In the genomic region with DNA sequence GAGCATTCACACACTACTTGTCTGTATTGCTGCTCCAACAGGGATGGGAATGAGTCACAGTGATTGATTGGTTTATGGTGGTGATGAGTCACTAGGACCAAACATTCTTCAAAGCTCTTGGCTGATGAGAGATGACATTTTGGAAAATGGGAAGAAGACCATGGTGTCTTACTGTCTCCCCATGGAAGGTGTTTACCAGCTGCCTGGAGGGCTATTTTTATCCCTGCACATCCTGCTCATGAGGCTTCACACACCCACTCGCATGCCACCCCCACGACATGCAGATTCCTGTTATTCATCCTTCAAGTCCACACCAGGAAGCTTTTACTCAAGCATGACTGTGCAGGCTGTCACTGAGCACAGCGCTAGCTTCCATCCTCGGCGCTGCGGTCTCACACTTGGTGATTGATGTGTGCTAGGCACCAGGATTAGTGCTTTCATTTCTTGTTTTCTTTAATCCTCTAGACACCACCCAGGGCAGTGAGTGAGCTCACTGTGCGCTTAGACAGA, we compare ENCODE assay signal across 10 mouse cellular contexts.
DNase-seq lines count a peak whose midpoint lies in the region; ATAC-seq lines count a peak whose summit lies in the region.
"Had no signal": no experiment of that assay in that cellular context is flagged by ENCODE, and none has a peak within 500 bp of the region (broad histone marks: within the 10 kb centered on the region; RNA-seq: fewer than 3 reads in every experiment).

No protein-coding gene starts in this region.

- H3K4me3 ChIP-seq in embryonic facial prominence, embryonic 14.5 days (ENCODE audit: low read depth, low read length) = no peak overlapping the region
- no peak overlapping the region for H3K4me3 ChIP-seq in embryonic facial prominence, embryonic 10.5 days
- no peak overlapping the region for H3K4me3 ChIP-seq in neural tube, embryonic 15.5 days (replicated peaks)
- H3K4me3 ChIP-seq: embryonic facial prominence, embryonic 15.5 days; limb, embryonic 13.5 days had no signal

- H3K4me2 ChIP-seq in embryonic facial prominence, embryonic 14.5 days (ENCODE audit: low read depth, low read length) = no peak overlapping the region
- H3K4me2 ChIP-seq in neural tube, embryonic 15.5 days = no peak overlapping the region
- H3K4me2 ChIP-seq: embryonic facial prominence, embryonic 15.5 days; limb, embryonic 13.5 days had no signal

- H3K4me1 ChIP-seq in embryonic facial prominence, embryonic 14.5 days (ENCODE audit: control insufficient read depth, insufficient read depth, low read length) = peaks cover 6% of the 10 kb centered on the region; the same call in 1 of the 2 replicates
- H3K4me1 ChIP-seq in embryonic facial prominence, embryonic 10.5 days = peaks cover 26% of the 10 kb centered on the region
- H3K4me1 ChIP-seq in neural tube, embryonic 15.5 days = peaks cover 5% of the 10 kb centered on the region; the same call in 1 of the 2 replicates

- no peaks in the 10 kb centered on the region for H3K9me3 ChIP-seq in embryonic facial prominence, embryonic 14.5 days (ENCODE audit: control insufficient read depth, low read length)
- H3K9me3 ChIP-seq in embryonic facial prominence, embryonic 10.5 days = no peaks in the 10 kb centered on the region
- H3K9me3 ChIP-seq in neural tube, embryonic 15.5 days (replicated peaks) = no peaks in the 10 kb centered on the region
- H3K9me3 ChIP-seq: embryonic facial prominence, embryonic 15.5 days; limb, embryonic 13.5 days had no signal

- no peaks in the 10 kb centered on the region for H3K27me3 ChIP-seq in embryonic facial prominence, embryonic 14.5 days (replicated peaks; ENCODE audit: control insufficient read depth, insufficient read depth, low read length)
- H3K27me3 ChIP-seq in embryonic facial prominence, embryonic 10.5 days (replicated peaks; ENCODE audit: low read depth, poor library complexity, severe bottlenecking) = no peaks in the 10 kb centered on the region
- H3K27me3 ChIP-seq in neural tube, embryonic 15.5 days (replicated peaks) = no peaks in the 10 kb centered on the region
- H3K27me3 ChIP-seq: embryonic facial prominence, embryonic 15.5 days; limb, embryonic 13.5 days had no signal

- H3K36me3 ChIP-seq in embryonic facial prominence, embryonic 14.5 days (ENCODE audit: control insufficient read depth, insufficient read depth, low read length) = no peaks in the 10 kb centered on the region
- no peaks in the 10 kb centered on the region for H3K36me3 ChIP-seq in embryonic facial prominence, embryonic 10.5 days (replicated peaks)
- no peaks in the 10 kb centered on the region for H3K36me3 ChIP-seq in neural tube, embryonic 15.5 days
- H3K36me3 ChIP-seq: embryonic facial prominence, embryonic 15.5 days; limb, embryonic 13.5 days had no signal

- 36% methylated on average over 7 of the region's 7 CpGs for WGBS in embryonic facial prominence, embryonic 14.5 days
- WGBS in embryonic facial prominence, embryonic 10.5 days = 69% methylated on average over 7 of the region's 7 CpGs
- WGBS in neural tube, embryonic 15.5 days = 36% methylated on average over 7 of the region's 7 CpGs

- intact Hi-C loops in heart, postnatal 14 days (cut with DNase I) = no loop called here

- H3K9ac ChIP-seq in embryonic facial prominence, embryonic 14.5 days (ENCODE audit: low read depth, low read length) = no peak overlapping the region
- no peak overlapping the region for H3K9ac ChIP-seq in neural tube, embryonic 15.5 days (replicated peaks)
- H3K9ac ChIP-seq: embryonic facial prominence, embryonic 15.5 days; limb, embryonic 13.5 days had no signal

- DNase-seq in embryonic facial prominence, embryonic 14.5 days (ENCODE audit: low spot score) = peak; percentile 63
- no peak for DNase-seq in embryonic facial prominence, embryonic 10.5 days (ENCODE audit: low spot score)
- DNase-seq in 3134 (ENCODE audit: extremely low read depth, insufficient read length, low spot score) = peak; percentile 50
- DNase-seq in left cerebral cortex, adult 8-10 months (ENCODE audit: low spot score in 2 of 2) = peak; percentile 36 to 92
- no peak for DNase-seq in heart, postnatal 14 days
- DNase-seq in ovary, postnatal 14 days (ENCODE audit: low spot score) = no peak

- no peak overlapping the region for H3K27ac ChIP-seq in embryonic facial prominence, embryonic 14.5 days (replicated peaks; ENCODE audit: low read depth, low read length)
- no peak overlapping the region for H3K27ac ChIP-seq in embryonic facial prominence, embryonic 10.5 days (replicated peaks)
- no peak overlapping the region for H3K27ac ChIP-seq in neural tube, embryonic 15.5 days (replicated peaks)
- H3K27ac ChIP-seq: embryonic facial prominence, embryonic 15.5 days; limb, embryonic 13.5 days had no signal

- ATAC-seq in embryonic facial prominence, embryonic 14.5 days (ENCODE audit: low read depth) = peak; percentile 57
- ATAC-seq in common myeloid progenitor, adult 5-6 weeks (replicated peaks; ENCODE audit: low read depth, poor library complexity, severe bottlenecking) = peak; percentile 75
- ATAC-seq in neural tube, embryonic 15.5 days (ENCODE audit: low FRiP score) = no peak

Comparison
In these comparisons a context has a peak if more than half of its experiments do, and no peak if none do; other contexts are left out.
1. DNase-seq: peak in embryonic facial prominence, embryonic 14.5 days (single experiment), 3134 (single experiment) and left cerebral cortex, adult 8-10 months (2 of 2); none in embryonic facial prominence, embryonic 10.5 days (single experiment), heart, postnatal 14 days (0 of 2) and ovary, postnatal 14 days (single experiment).